Mouse (Mus musculus) C2C12 (cell line): ENCODE measurements around the gene Ksr2. TPM values are rescaled to one million over a fixed set of nuclear protein-coding genes. Genes with fewer than 3 reads are reported as not detected.
"Not testable (repeated sequence)": the region's sequence is repeated elsewhere in the genome, so short reads cannot be mapped to it uniquely, and the experiment has no call there.

Experiments
- H3K27me3 ChIP-seq: one replicate; pipeline ENCODE4 v1.6.1; 2011; ENCODE audit not compliant: control insufficient read depth, insufficient read depth, insufficient read length
- H3K36me3 ChIP-seq: one replicate; pipeline ENCODE4 v1.6.1; 2011; ENCODE audit not compliant: control insufficient read depth, insufficient read depth
- H3K4me3 ChIP-seq: one replicate; pipeline ENCODE4 v1.5.1; 2011; ENCODE audit warnings: mild to moderate bottlenecking, control low read depth; ENCODE audit not compliant: poor library complexity, insufficient read depth, severe bottlenecking
- H3K79me2 ChIP-seq: one replicate; pipeline ENCODE4 v1.6.1; 2011; ENCODE audit not compliant: control insufficient read depth, insufficient read depth
- H3K79me3 ChIP-seq: one replicate; pipeline ENCODE4 v1.6.1; 2011; ENCODE audit warnings: low read depth, control low read depth
- H3ac ChIP-seq: one replicate; pipeline ENCODE3; 2011; ENCODE audit warnings: low read depth; ENCODE audit not compliant: control insufficient read depth, insufficient read length
- CEBPB ChIP-seq: IDR thresholded peaks from one replicate; pipeline ENCODE4 v1.6.1; 2011; ENCODE audit warnings: low read depth, mild to moderate bottlenecking, control low read depth, moderate library complexity
- CTCF ChIP-seq: IDR thresholded peaks from one replicate; pipeline ENCODE4 v1.5.1; 2011; ENCODE audit not compliant: control insufficient read depth, insufficient read depth, insufficient read length
- FOSL1 ChIP-seq: IDR thresholded peaks from one replicate; pipeline ENCODE4 v1.8.0; 2011; ENCODE audit warnings: mild to moderate bottlenecking, low read length; ENCODE audit not compliant: poor library complexity, insufficient read depth, severe bottlenecking
- MAX ChIP-seq: IDR thresholded peaks from one replicate; pipeline ENCODE4 v1.6.1; 2011; ENCODE audit warnings: mild to moderate bottlenecking, control low read depth
- MYOD1 ChIP-seq: IDR thresholded peaks from one replicate; pipeline ENCODE4 v1.6.1; 2011; ENCODE audit warnings: low read depth; ENCODE audit not compliant: control insufficient read depth, insufficient read length
- MYOG ChIP-seq: IDR thresholded peaks from one replicate; pipeline ENCODE4 v1.6.1; 2011; ENCODE audit not compliant: control insufficient read depth, insufficient read length; ENCODE audit errors: extremely low read depth
- USF1 ChIP-seq: IDR thresholded peaks from one replicate; pipeline ENCODE4 v1.6.1; 2011; ENCODE audit warnings: low read depth, mild to moderate bottlenecking, control low read depth, moderate library complexity
- polyA plus RNA-seq: library from polyadenylated mRNA; unstranded; fragments of >200 nt; fragmentation: generic; extraction: Trizol; gene quantifications from one replicate; pipeline ENCODE4 v1.2.1, GENCODE M21; 2012; ENCODE audit warnings: missing spikeins

The Ksr2 gene
- polyA plus RNA-seq, 1 experiment: 0.01 TPM

DNA sequence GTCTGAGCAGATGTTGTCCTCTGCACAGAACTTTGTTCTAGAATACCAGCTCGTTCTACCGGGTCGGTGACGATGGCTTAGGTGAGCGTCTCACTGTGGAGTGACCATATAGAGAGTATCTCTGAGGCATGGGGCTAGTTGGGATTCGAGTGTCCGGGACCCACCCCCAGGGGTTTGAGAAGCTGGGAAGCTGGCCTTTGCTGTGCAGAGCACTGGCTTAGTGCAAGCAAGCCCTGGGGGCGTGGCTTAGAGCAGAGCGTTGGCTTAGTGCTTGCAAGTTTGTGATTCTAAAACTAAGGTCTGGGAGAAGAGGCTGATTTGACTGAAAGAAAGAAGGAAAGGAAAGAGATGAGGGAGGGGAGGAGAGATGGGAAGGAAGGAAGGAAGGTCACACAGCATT is 188.2 kb downstream of the Ksr2 start:
- Histone ChIP-seq H3K4me3 (no peak overlapping the region), H3K36me3 (no peaks in the 10 kb centered on the region), H3K79me2 (no peaks in the 10 kb centered on the region), H3K79me3 (no peaks in the 10 kb centered on the region), H3K27me3 (no peaks in the 10 kb centered on the region), H3ac (no peak overlapping the region)
- no peak for TF ChIP-seq MAX
- TF ChIP-seq FOSL1: no peak
- no peak for TF ChIP-seq USF1

DNA sequence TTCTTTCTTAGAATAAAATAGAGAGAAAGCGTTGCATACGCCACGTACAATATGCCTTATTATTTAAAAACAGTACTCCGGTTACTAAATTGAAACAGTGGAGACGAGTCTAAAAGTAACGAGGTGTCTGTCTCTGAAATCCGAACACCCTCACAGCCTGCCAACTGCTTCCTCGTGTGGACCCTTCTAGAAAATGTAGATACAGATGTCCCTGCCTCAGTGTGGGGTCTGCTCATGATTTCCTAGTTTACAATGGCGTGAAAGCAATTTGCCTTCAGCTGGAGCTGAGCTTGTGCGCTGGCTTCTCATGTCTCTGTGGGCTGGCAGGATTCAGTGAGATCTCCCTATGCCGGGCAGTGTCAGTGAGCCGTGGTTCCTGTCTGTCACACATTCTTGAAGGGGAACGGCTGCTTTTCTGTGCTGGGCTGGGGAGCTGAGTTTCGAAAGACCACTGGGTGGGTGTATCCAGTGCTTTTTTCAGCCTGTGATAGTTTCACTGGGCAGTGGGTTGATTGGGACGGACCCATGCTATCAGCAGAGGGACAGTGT is 194.0 kb downstream of the Ksr2 start:
- Histone ChIP-seq H3K36me3 (no peaks in the 10 kb centered on the region), H3K27me3 (no peaks in the 10 kb centered on the region), H3ac (no peak overlapping the region), H3K79me2 (no peaks in the 10 kb centered on the region), H3K4me3 (no peak overlapping the region), H3K79me3 (no peaks in the 10 kb centered on the region)
- no peak for TF ChIP-seq MYOD1
- no peak for TF ChIP-seq CTCF
- no peak for TF ChIP-seq MAX
- no peak for TF ChIP-seq FOSL1

DNA sequence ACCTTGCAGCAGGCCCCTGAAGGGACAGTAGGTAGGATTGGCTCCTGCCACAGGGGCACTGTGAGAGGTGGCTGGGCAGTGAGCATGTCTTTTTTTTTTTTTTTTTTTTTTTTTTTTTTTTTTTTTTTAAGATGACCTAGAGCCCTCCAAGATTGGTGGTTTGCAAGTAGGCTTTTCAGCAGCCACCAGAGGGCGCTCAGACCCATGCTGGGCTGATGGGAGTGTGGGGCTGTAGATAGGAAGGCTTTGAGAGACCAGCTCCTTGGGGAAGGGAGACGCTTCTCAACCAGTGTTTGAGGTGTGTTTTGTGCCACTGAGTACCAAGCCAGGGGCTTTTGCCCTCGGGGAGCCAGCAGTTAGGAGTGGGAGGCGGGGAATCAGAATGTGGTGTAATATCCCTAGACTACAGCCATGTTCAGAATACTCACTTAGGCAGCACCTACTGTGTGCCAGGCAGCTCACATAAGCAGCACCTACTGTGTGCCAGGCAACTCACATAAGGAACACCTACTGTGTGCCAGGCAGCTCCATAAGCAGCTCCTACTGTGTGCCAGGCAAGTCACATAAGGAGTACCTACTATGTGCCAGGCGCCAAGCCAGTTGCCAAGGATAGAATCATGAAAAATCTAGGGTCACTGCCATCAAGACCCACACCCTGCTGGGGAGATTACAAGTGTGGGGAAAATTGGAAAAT is 200.7 kb downstream of the Ksr2 start:
- Histone ChIP-seq H3K27me3 (no peaks in the 10 kb centered on the region), H3K79me3 (no peaks in the 10 kb centered on the region), H3K79me2 (no peaks in the 10 kb centered on the region), H3K4me3 (no peak overlapping the region), H3ac (no peak overlapping the region), H3K36me3 (no peaks in the 10 kb centered on the region)
- no peak for TF ChIP-seq USF1
- no peak for TF ChIP-seq CEBPB
- no peak for TF ChIP-seq MYOD1
- TF ChIP-seq FOSL1: no peak
- no peak for TF ChIP-seq CTCF
- TF ChIP-seq MYOG: no peak
- no peak for TF ChIP-seq MAX

DNA sequence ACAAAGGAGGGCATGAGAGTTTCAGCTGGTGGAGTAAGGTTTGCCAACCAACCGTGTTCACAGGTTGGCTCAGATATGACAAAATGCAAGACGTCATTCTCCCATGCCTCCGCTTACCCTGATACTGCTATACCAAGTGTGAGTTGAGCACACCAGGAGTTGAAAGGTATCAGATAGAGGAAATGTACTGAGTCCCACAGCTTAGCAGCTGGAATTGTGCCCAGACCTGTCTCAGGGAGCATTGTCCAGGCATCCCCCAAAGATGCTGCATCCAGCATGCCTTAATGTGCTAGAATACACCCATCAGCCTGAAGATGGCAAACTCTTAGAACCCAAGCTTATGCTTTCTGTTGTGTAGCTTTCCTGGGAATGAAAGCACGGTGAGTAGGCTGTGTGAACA is 206.5 kb downstream of the Ksr2 start:
- TF ChIP-seq FOSL1 (no peak), MYOD1 (no peak), MAX (no peak), MYOG (no peak), CTCF (no peak), USF1 (no peak), CEBPB (no peak)
- H3K27me3 ChIP-seq: no peaks in the 10 kb centered on the region
- no peak overlapping the region for H3K4me3 ChIP-seq
- H3K79me2 ChIP-seq: no peaks in the 10 kb centered on the region
- no peak overlapping the region for H3ac ChIP-seq
- no peaks in the 10 kb centered on the region for H3K79me3 ChIP-seq
- H3K36me3 ChIP-seq: no peaks in the 10 kb centered on the region

DNA sequence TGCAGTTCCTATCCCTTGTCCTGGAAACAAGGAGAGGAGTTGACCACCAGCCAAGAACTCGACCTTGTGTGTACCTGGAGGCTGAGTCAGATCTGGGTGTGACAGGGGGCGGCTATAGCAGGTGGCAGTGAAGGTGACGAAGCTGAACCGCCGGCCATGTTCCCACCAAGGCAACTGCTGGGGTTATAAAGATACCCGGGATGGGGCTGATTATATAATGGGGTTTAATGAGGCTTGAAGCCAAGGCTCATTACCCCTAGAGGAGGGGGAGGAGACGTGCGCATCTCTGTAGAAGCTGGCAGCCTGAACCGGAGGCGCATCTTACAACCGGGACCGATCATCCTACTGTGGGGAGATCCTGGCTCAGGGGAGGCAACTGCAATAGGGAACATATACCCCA is 208.4 kb downstream of the Ksr2 start:
- Histone ChIP-seq H3K27me3 (no peaks in the 10 kb centered on the region), H3K36me3 (no peaks in the 10 kb centered on the region), H3K79me3 (no peaks in the 10 kb centered on the region), H3K4me3 (no peak overlapping the region), H3ac (no peak overlapping the region), H3K79me2 (no peaks in the 10 kb centered on the region)
- TF ChIP-seq MAX (no peak), MYOG (no peak), CTCF (no peak), FOSL1 (no peak), CEBPB (no peak), MYOD1 (no peak), USF1 (no peak)

DNA sequence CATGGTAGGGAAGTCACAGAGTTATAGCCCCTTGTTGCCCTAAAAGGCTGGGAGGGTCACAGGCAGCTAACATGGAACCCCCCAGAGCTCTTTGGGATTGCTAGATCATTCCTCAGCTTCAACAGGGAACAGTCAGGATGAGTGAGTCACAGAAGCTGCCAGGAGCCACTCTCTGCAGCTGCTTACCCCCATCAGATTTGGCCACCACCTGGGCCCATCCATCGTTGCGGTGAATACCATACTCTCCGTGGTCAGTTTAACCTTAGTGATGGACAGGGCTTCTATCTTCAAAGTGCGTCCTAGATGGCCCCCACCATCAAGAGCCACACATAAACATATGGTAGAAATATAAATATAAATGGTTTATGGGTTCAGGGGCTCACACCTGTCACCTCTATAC is 209.4 kb downstream of the Ksr2 start:
- H3K27me3 ChIP-seq, H3K79me2 ChIP-seq, H3K36me3 ChIP-seq, H3K79me3 ChIP-seq, H3ac ChIP-seq, H3K4me3 ChIP-seq: not testable (repeated sequence)
- TF ChIP-seq MYOD1: peak; percentile 84

DNA sequence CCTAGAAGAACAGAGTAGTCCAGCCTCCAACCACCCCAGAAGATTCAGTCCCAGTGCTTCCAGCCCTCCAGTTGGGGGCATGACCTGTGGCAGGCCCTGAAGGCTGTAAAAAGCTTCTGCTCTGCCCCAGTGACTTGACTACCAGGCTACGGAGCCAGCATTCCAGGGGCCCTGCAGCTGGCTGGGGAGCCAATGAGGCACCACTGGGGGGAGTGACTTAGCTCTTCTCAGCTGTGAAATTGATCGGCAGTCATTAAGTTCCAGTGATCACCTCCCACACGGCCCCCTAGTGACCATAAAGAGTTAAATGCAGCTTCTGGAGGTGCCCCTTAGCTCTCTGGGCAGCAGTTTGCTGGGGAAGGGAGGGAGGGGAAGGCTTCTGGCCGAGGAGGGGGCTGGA is 213.1 kb downstream of the Ksr2 start:
- Histone ChIP-seq H3K27me3 (no peaks in the 10 kb centered on the region), H3ac (no peak overlapping the region), H3K36me3 (no peaks in the 10 kb centered on the region), H3K79me3 (no peaks in the 10 kb centered on the region), H3K4me3 (no peak overlapping the region), H3K79me2 (no peaks in the 10 kb centered on the region)
- no peak for TF ChIP-seq FOSL1
- no peak for TF ChIP-seq MYOG
- no peak for TF ChIP-seq MAX
- TF ChIP-seq MYOD1: no peak
- no peak for TF ChIP-seq CTCF
